Mouse (Mus musculus): Measurements from ENCODE around the gene Rab31.

The Rab31 gene

DNA sequence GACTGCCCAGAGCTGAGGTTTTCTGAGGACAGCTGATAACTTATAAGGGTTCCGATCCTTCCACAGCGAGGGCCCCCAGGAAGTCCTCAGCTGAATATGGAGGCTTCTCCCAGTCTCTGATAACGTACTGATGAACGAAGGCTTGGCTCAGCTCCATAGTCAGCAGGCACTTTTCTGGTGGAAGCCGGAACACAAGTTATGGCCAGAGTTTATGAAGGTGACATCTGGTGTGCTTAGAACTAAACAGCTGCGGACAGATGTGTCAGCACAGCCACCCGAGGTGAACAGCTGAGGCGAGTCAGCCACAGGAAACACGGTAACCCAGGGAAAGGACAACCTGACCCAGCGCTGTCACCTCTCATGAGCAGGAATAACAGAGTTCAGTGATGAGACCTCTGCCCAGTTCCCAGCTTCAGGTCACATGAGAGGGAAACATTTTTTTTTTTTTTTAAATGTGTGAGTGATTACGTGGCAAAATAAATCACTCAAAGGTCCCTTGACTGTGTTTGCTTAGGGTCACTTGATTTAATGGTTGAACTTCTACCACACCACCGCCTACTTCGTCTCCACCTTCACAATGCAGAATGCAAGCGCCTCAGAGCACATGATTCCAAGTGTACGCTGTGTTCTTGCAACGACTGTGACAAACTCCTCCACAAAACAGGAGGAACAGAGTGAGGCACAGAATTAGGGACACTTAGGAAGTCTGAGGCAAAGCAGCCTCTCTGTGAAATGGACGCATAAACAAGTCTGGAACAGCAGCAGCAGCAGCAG, 106.0 kb downstream of the Rab31 start:
- DNase-seq (ENCODE audit: extremely low spot score): no peak

DNA sequence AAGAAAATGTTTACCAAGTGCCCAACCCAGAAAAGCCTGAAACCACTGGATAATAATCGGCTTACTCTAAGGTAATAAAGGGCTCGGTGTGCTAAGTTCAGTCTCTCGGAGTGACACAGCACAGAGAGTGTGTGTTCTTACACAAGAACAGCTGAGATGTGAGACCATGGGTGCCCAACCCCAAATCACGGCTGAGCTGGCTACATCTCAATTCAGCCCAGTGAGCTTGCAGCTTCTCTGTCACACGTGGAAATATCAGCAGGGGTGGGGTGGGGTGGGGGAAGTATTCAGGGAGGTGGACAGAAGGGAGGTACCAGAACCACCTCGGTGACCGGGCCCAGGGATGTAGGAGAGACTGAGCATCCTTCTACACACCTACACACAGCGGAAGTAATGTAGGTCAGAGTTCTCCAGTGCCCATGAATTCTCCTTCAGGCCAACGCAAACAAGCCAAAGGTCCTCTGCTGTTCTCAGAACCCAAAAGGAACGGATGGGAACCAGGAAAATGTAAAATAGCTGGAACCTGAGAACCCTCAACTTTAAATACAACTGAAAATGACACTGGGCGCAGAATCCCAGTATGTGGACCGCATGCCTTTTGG, 106.7 kb downstream of the Rab31 start:
- no peak for DNase-seq (ENCODE audit: extremely low spot score)

DNA sequence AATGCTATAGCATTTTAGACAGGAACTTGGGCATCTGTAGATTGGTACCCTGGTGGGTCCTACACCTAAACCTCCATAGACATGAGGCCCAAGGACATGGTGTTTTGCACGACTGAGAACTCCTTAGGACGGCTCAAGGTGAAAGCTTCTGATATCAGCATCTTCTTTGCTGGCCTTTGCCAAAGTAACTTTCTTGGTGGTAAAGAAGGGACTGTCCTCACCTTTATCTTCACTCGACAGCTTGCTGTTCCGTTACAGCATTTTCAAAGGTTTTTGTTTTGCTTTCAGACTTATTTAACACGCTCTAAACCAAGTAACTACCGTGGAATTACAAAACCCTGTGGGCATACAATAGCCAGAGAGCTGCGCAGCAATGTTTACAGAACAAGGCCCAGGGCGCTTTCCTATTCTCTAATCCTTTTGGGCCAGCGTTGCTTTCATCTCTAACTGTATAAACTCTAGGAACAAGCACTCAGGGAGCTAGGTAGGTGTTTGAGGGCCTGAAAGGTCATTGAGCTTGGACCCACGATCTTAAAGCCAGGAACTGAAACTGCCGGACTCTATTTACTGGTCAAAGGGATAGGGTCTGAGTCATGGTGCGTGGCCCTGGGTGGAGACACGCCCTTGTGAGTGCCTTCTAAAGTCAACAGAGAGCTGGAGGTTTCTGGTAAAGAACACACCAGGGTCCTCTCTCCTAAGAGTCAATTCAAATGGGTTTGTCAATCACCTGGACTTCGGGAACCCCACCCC, 109.0 kb downstream of the Rab31 start:
- no peak for DNase-seq (ENCODE audit: extremely low spot score)

DNA sequence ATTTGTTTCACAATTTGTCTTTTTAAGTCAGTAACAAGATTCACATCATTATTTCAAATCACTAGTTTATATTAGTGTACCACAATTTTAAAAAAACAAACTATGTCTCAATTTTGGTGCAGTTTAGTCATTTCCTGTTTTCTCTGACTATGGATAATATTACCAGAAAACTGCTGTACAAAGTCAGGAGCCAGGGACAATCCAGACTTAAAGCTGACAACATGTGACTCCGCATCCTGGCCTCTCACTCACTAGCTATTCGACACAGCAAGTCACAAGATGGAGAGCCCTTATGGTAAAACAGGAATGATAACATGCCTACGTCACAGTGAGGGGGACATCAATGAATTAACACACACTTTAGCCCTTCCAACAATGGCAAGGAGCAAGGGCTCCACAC, 109.9 kb downstream of the Rab31 start:
- no peak for DNase-seq (ENCODE audit: extremely low spot score)

DNA sequence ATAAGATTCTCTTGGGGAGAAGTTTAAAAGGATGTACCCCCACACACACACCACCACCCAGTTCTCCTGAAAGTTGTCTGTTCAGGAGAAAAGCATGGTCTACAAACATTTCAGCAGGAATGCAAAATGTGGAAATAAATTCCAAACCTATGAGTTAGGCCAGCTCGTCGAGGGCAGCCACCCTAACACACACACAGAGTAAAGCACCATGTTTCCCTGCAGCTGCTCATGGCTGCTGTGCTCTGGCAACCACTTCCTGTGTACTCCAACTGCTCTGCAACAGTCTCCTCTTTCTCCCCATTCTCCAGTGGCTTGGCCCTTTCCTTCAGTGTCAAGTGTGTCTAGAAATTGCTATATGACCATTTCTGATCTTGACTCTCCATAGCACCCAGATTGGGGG, 114.1 kb downstream of the Rab31 start:
- DNase-seq (ENCODE audit: extremely low spot score): no peak

DNA sequence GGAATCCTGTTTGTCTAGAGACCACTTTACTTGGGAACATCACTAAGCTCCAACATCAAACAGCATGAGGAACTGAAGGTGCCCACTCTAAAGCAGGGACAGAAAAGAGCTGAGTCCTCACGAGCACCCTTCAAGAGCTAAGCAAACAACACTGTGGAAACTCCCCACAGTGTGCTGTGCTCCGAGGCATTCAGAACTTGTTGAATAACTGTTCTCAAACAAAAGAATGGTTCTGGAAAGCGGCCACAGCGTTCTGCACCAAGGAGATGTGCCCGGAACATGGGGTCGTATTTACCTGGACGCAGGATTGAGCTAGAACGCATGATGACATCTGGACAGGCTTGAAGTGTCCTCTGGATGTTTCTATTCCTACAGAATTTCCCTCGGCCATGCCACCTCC, 114.6 kb downstream of the Rab31 start:
- no peak for DNase-seq (ENCODE audit: extremely low spot score)

DNA sequence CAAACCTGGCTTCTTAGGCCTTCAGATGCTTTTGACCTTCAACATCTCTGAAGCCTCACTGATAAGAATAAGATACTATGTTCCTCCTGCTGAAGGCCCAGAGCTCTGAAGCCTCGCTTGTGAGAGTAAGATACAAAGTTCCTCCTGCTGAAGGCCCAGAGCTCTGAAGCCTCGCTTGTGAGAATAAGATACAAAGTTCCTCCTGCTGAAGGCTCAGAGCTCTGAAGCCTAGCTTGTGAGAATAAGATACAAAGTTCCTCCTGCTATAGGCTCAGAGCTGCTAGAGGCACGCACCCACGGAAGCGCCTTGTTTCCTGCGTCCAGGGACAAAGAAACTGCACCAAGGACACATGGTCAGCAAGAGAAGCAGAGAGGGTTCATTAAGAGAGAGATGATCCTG, 115.8 kb downstream of the Rab31 start:
- DNase-seq (ENCODE audit: extremely low spot score): no peak

DNA sequence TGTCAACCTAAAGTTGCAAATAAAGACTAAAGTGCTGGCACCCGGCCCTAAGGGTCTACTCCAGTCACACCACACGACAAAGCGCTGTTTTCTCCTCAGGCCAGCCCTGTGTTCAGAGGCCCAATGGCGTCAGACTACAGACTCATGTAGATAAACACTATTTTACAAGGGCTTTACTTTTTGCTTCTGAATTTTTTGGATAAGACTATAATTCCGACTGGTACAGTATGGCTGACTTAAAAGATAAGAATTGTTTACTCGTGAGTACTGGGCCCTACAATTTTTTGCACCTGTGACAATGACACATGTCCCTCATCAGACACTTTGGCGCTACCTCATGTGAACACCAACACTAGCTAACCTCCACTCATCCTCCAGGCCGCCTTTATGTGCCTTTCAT, 116.5 kb downstream of the Rab31 start:
- no peak for DNase-seq (ENCODE audit: extremely low spot score)

DNA sequence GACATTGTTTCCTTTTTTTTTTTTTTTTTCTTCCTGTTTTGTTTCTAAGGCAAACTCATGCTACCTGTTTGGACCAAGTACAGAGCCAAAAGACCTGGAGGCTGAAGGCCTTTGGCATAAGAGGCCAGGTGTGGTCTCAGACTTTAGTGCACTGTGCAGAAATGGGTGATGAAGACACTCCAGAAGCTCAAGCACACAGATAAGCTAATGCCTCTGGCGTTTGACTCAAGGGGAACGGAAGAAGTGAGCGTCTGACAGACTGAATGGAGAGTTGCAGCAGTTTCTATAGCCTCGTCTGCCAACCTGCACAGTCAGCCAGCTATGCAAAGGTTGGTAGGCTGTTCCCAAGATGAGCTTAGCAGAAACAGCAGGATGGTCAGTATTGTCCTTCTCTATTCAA, 116.9 kb downstream of the Rab31 start:
- DNase-seq (ENCODE audit: extremely low spot score): no peak

DNA sequence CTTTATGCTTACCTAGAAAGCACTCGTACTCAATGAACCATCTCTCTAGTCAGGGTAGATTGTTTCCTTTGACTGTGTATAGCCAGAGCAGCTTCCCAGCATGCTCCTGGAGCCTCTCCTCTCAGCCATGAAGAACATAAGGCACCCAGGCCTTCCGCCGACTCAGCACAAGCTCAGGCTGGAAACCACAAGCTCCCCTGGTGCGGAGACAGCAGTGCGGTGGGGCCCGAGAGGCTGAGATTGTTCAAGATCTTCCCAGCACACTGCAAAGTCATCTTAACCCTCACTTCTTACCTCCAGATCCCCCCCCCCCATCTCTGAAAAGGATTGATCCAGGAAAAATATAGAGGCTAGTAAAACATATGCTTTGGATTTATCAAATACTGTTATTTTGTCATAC, 122.0 kb downstream of the Rab31 start:
- no peak for DNase-seq (ENCODE audit: extremely low spot score)

DNA sequence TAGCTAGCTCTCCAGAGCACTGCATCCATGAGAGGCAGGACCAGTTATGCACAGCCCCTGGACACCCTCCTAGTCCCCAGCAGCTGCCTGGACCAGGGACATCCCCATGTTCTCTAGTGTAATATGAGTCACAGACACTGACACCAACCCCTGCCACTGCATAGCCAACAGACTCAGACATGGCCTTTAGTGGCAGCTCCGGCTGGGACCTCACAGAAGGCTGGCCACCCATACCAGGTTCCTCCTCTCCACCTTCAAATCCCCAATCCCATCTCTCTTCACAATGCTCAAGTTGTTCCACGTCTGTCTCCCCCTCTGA, 123.4 kb downstream of the Rab31 start:
- no peak for DNase-seq (ENCODE audit: extremely low spot score)

DNA sequence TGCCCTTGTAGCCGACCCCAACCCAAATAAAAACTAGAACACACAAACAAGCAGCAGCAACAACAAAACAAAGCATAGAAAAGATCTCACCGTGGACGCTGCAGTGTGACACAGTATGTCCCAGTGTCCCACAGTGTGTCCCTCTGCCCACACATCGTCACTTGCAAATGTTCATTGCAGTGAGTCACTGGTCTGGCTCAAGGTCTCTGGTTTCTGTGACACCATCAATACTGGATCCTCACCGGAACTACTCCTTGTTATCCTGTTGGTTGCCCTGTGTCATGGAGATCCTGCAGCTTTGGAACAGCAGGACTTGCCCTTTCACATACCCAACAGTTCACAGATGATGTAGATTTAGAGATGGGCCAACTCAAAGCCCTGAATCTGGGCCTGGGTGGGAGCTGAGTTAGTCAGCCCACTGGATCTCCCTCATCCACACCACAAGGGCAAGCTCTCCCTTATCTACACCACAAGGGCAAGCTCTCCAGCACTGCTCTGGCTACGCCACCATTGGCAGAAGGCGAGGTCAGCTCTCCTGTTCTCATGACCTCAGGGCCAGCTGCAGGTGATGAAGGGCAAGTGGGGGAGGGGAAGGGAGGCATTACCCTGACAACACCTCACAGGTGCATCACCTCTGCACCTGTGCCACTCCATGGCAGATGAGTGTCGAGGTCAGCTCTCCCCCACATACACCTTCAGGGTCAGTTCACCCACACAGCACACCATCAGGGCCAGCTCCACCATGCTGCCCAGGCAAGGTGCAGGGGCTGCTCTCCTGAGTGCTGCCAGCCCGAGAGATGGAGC, 124.0 kb downstream of the Rab31 start:
- DNase-seq (ENCODE audit: extremely low spot score): no peak

DNA sequence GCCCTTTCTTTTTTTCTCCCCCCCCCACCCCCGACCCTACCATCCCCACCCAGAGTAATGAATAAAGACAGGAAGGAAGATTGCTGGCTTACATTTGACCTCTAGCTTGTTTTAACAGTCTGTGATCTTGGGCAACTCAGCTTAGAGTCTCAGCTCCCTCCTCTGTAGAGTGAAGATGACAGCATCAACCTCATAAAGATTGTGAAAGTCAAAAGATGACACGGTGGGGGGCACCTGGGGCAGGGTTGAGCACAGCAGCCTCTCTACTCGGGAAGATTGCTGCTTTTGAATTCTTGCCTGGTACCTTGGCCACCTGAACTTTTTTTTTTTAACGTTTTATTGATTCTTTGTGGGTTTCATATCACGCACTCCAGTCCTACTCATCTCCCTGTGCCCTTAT, 124.6 kb downstream of the Rab31 start:
- no peak for DNase-seq (ENCODE audit: extremely low spot score)

DNA sequence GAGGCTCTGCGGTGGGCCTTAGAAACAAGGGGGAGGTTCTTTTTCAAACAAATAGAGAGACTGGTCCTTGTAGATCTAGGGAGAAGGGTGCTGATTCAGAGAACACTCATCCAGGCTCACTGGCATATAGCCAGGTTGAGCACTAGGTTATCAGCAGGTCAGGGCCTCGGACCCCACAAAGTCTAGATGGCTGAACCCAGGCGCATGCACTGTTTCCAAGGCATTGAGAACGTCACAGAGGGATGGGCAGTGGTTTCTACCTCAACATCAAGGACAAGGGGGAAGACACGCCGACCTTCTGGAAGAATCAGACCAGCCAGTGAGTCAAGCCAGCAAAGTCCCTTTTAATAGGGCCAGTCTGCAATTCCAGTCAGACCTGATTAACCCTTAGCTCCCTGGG, 125.3 kb downstream of the Rab31 start:
- no peak for DNase-seq (ENCODE audit: extremely low spot score)

DNA sequence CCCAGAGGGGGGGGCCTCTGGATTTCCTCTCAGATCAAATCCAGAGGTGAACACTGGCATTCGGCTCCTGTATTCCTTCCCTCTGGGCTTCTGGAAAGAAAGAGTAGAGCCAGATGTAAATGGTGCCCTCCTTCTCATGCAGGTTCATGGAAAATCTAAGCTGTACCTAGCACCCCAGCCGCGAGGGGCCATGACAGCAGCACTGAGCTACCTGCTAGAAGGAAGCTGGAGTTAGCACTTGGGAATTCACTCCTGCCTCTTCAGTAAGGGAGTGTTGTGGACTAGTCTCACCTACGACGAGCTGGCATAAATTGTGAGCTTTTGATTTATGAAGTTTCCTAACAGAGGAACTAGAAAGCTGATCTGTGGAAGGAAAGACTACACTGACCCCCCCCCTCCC, 129.0 kb downstream of the Rab31 start:
- DNase-seq (ENCODE audit: extremely low spot score): no peak

DNA sequence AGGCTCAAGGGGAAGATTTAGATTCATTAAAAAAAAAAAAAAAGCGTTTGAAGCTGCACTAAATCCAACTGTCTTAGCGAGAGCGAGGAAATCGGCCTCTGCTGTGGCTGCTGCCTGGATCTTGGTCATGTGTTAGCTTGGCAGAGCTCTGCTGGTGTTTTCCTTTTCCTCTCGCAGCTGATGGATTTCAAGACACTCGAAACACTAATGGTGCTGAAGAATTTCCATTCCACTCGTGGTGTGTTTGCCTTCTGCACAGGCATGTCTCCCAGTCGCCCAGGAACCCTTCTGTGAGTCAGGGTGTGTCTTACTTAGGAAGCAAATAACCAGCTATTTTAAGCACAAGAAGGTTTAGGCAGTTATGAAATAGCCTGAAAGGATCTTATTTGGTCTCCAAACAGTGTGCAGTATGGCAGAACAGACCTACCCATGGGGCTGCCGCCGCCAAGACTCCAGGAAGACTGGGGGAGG, 129.5 kb downstream of the Rab31 start:
- peak; percentile 8 for DNase-seq (ENCODE audit: extremely low spot score)

DNA sequence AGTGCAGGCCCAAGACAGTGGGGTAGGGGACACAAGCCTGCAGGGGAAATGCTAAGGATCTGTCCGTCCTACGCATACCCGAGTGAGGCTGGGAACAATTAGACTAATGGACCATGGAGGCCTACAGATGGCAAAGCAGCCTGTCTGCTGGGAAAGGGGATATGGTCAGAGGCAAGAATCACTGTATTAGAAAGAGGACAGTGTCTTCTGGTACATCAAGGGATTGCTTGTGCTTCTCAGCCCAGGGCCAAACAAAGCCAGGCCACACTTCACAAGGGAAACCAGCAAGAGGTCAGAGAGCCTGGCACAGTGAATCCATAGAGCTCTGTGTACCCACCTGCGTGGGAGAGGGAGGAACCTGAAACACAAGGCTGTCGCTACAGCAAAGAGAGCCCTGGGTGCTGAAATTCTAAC, 130.0 kb downstream of the Rab31 start:
- DNase-seq (ENCODE audit: extremely low spot score): peak; percentile 4

DNA sequence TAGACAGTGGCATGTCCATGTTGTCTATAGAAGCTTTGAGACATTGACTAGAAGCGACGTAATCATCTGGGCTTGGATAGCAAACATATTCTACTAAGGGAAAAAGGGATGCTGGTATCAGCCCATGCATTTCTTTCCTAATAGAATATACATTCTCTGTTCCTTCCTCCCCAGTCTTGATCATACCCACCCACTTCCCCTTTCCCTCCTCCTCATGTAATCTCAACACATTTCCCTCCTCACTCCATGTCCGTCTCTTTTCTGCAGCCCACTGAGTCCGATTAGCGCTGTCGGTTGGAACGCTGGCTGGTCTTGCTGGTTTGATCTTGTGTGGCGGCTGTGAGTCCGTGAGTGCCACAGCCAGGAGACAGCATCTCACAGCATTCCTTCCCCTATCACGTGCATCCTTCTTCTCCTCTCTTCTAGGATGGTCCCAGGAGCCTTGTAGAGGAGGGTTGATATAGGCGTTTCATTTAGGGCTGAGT, 130.8 kb downstream of the Rab31 start, which contains the start of gene Txndc2:
Gene Txndc2, minus strand, starts transcription at position 435 of the 485 bp plus-strand sequence.
- no peak for DNase-seq (ENCODE audit: extremely low spot score)

DNA sequence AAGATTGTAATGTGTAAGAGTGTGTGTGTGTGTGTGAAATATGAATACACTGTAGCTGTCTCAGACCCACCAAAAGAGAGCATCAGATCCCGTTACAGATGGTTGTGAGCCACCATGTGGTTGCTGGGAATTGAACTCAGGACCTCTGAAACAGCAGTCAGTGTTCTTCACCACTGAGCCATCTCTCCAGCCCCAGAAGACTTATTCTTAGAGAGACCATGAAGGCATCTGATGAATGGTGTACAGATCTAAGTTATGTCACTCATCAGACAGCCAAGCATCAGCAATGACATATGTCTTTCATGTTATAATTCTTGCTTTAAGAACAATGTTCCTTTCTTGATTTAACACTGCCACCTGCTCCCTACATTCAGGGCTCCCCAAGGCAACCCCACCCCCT, 133.4 kb downstream of the Rab31 start:
- no peak for DNase-seq (ENCODE audit: extremely low spot score)

DNA sequence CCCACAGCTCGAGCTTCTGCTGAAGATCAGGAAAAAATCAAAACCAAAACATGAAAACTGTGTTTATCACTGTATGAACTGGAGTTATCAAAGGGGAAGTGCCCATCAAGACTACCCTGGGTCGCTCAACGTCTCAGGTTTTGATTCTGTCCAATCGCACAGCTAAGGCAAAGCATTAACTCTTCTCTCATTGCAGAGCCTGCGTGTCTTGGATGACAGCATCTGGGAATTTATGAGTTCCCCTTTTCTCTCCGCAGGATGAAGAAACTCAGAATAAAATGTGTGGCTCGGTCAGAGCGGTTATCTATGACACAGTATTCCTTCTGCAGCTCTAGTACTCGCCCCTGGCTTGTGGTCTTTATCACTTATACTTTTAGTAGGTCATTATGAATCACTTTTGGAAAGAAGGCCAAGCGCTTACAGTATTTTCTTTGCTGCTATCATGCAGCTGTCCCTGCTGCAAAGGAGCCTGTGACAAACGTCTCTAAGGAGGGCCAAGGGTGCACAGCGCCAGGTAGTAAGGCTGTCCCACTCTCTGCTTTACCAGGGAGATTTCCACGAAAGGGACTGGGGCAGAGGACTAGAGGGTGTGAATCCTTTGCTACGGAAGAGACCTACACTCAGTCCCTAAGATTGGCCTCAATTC, 136.7 kb downstream of the Rab31 start:
- DNase-seq (ENCODE audit: extremely low spot score): no peak

DNA sequence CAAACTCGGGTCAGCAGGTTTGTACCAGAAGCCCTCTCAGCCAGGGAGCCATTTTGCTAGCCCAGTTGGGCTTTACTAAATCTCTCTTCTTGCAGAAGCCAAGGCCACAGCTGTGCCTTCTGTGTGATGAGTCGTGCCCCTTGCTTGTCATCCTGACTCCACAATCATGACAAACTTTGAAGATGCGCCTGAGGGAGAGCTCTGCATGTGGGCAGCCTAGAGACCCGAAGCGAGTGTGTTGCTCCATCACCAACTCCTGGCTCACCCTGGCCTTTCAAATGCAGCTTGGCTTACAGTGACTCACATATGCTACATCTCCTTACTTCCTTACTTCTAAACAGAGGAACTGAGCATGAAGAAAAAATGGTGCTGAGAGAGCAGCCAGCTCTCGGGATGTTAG, 142.6 kb downstream of the Rab31 start:
- DNase-seq (ENCODE audit: extremely low spot score): no peak
